Mouse (Mus musculus): ENCODE results near the gene Angptl6.
A peak's percentile ranks its signal among the peaks of the same experiment; 100 is the strongest.

The Angptl6 gene

DNA sequence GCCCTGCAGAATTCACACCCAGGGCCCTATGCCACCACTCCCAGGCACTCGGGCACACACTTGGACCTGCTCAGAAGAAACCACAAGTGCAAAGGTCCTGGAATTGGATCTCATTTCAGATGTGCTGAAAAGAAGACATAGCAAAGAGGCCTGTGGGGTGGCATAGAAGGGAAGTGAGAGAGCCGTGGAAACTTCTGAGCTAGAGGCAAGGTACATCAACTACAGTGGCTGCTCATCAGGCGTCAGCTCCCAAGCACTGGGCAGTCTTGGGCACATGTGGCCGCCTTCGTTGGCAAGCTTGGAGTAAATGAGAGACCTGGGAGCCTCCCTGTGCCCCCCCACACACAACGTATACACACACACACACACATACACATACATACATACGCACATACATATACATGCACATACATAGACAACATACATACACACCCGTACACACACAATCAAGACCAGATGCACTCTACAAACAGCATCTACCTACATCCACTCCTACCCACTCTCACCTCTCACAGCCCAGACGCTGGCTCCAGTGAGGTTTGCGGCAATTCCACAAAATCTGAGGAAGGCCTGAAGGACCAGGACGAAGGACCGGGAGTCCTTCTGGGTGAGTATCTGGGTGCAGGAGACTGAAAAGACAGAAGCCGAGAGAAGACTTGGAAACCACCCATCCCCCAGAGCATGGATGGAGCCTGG lies at the start of gene Angptl6:
Gene Angptl6, minus strand, starts transcription at position 631 of the 696 bp plus-strand sequence.
- peak; percentile 30 to 53 for DNase-seq (ENCODE audit: low spot score in 2 of 2)

DNA sequence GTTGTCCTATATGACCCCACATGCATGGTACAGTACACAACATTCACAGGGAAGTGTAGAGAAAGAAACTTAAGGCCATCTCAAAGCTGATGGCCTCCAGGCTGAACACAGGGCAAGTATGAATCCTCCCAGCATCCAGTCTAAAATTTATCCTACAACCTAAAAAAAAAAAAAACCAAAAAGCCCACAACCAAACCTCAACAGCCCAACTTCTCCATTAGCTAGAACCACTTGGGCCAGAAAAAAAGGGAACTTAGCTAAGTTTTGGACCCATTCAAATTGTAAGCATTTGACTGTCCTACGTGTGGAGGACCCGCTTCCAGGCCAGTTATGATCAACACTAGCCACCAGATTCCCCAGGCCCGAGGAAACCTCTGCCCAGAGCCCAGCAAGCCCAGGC lies 43.7 kb upstream of the Angptl6 start:
- DNase-seq (ENCODE audit: low spot score in 2 of 2): no peak

DNA sequence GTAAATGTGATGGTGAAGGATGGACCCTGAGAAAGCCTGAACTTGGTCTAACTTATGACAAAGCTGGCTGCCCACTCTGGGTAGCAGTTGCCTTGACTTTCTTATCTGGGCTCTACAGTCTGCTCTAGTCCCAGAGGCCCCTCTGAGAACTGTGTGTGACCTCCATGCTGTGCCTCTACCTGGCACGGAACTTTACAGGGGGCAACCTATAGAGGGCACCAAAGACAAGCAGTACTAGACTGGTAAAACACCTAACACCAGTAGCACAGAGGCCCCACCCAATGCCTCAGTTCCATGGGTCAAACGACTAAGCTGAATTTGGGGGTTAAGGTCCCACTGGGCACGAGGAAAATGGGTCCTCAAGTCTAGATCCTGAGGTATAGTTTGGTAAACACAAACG lies 36.6 kb upstream of the Angptl6 start:
- no peak for DNase-seq (ENCODE audit: low spot score in 2 of 2)

DNA sequence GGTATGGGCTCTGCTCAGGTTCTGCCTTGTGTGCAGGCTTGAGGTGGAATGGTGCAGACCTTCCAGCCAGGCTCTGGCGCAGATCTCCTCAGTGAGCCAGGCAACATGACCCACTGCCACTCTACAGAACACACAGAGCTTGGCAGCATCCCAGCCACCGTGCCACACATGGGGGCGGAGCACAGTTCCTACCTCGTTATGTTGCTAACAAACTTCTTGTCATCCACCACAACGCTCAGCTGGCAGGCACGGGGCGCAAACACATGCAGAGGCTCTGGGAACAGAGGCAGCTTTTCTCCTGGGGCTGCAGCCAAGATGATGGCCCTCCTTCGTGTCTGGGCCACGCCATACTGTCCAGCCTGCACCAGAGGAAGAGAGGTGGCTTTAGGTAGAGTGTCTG lies 30.4 kb upstream of the Angptl6 start:
- no peak for DNase-seq (ENCODE audit: low spot score in 2 of 2)

DNA sequence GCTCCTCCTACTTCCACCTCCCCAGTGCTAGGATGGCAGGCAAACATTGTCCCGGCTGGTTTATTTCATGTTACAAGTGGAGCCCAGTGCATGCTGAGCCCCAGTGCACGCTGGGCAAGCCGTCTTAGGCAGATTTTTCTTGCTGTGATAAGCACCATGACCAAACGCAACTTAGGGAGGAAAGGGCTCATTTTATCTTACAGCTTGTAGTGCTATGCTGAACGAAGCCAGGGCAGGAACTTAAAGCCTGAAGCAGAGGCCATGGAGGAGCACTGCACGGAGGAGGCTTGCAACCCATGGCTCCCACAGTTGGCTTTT lies 22.6 kb upstream of the Angptl6 start:
- DNase-seq (ENCODE audit: low spot score in 2 of 2): no peak

DNA sequence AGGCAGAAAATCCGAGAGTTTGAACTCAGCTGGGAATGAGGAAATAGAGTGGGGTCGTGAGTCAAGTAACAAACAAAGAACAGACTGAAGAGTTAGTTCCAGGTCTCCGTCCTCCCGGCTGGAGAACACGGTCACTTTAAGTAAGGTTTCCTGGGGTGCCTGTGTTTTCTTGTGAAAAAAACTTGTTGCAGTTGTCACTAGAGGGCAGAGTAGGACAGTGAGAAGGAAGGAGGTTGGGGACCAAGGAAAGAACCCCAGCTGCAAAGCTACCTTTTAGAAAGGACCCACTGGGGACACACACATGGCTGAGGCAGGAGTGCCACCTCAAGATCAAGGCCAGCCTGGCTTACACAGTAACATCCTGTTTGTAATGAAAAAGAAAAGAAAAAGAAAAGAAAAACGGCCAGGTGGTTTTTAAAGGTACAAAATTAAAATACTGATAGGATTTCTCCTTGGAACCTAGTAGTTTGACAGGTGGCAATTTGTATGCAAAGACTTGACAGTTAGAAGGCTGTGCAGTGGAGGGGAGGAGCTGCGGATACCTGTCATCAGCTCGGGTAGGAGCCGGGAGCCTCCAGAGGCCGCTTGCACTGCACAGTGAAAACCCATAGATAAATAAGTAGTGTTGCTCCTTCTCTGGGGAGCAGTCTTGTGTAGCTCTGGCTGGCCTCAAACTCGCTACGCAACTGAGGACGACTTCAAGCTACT lies 22.1 kb upstream of the Angptl6 start:
- no peak for DNase-seq (ENCODE audit: low spot score in 2 of 2)

DNA sequence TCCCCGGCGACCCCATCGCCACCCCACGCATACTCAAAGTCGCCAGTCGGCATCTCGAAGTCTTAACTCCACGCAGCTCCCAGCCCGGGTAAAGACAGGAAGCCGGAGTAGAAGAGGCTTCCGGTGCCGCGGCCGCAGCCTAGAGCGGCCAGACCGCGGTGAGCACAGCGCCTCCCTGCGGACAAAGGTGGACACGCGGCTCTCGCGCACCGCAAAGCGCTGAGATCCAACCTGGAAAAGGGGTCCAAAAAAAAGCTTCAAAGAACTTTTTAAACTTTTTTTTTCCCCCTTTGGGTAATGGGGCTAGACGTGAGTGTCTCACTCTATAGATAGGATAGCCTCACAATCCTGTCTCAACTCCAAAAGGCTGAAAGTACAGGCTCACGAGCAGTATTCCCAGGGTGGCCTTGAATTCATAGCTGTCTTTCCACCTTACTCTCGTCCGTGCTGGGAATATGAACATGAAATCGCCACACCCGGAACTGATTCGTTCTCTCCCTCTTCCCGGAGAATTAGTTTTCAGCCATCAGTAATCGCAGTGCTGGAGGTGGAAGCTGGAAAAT lies 19.1 kb upstream of the Angptl6 start, which contains the start of gene Eif3g:
Gene Eif3g, minus strand, starts transcription at position 113 of the 563 bp plus-strand sequence.
- DNase-seq (ENCODE audit: low spot score in 2 of 2): peak; percentile 88 to 91

DNA sequence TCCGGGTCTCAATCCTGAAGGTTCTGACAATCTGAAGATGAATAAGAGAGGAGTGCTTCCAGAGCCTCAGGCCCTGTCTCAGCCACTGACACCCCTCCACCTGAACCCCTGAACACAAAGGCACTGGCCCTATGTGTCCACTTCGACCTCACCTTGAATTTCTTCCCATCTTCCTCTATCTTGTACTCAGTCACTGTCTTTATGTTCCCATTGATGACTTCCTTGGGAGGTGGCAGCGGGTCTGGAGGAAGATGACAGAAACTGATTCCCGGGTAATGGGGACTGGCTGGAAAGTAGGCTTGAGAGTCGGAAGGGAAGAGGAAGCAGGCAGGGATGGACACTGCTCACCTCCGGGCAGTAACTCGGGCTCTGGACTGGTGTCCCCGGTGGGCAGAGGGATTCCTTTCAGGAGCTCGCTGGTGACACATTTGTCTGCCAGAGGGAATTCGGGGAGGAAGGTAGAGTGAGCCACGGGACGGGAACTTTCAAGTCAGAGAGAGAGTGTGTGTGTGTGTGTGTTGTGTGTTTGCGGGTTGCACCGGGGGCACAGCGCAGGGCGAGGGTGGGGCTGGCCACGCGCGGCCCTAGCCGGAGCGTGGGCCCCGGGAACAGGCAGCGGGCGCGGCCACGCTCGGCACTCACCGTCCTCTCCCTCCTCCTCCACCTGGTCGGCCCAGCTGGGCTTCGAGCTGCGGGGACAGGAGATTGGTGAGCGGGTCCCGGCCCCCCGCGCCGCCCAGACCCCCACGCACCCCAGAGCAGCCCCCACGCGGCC lies 18.4 kb upstream of the Angptl6 start:
- DNase-seq (ENCODE audit: low spot score in 2 of 2): peak in 1 of 2 experiments; percentile 14

DNA sequence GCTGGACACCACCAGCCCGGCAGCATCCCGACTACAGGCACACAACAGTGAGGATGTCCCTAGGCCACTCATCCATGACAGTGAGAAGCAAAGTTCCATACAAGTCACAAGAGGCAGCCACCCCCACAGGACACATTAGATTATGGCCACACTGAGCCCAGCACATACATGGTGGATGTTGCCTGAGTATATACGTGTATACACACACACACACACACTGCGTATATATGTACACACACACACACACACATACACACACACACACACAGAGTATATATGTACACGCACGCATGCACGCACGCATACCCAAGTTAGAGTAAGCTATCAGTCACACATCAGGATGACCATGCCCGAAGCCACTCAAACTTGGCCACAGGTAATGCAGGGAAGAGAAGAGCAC lies 15.9 kb upstream of the Angptl6 start:
- peak in 1 of 2 experiments; percentile 14 for DNase-seq (ENCODE audit: low spot score in 2 of 2)

DNA sequence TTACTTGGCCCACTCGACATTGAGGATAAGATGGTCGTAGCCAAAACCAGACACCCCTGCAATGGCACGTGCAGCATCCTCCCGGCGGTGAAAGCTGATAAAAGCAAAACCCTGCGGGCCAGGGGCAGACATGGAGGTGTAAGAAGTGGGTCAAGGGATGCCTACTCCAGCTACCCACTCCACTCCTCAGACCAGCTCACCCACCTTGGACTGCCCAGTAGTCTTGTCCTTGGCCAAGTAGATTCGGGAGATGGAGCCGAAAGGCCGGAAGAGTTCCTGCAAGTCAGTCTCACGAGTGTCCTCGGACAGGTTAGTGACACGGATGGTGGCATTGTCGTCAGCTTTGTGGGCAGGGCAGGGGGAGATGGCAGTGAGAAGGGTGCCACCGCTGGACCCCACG lies 15.1 kb upstream of the Angptl6 start:
- peak in 1 of 2 experiments; percentile 23 for DNase-seq (ENCODE audit: low spot score in 2 of 2)

DNA sequence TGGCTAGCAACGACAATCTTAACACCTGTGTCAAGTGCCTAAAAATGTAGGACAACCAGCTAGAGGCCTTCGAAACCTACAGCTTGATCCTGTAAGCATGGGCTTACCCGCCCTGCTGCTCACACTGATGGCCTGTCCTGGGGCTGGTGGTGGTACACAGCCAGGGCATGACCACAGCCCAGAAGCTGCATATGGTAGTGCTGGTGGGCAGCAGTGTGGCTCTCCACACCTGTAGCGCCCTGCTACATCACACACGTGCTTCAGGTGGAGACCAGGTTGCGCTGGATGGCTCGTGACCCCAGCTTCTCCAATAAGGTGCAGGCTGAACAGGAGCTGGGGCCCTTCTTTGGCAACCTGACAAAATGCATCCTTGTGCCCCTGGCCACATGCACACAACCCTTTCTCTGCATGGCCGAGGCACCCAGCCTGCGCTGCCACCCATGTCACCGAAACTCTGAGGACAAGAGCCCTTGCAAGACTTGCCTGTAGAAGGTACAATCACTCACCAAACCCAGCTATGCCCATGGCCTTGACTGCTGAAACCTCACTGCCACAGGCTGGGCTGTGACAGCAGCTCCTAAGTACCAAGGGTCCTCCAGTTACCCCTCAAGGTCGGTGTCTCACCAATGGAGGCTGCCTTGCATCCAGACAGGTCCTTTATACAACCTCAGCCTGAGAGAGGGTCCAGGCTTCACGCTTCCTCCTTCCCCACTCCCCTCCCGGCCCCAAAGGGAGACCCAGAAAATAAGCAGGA lies 14.2 kb upstream of the Angptl6 start:
- DNase-seq (ENCODE audit: low spot score in 2 of 2): peak in 1 of 2 experiments; percentile 25

DNA sequence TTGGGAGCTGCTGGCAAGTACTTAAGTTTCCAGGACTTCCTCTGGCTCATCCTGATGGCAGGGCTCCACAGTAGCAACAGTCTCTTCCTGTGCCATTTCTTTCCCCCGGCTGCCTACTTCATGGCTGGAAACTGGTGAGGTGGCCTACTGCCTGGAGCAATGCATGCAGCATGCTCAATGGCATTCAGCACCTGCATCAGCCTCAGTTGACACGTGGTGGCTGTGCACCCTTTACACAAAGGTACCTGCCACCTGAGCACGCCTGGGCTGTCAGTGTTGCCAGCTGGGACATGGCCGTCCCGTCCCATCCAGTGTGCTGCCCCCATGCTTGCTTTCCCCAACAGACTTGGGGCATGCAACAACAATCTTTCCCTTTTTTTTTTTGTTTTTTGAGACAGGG lies 13.5 kb upstream of the Angptl6 start:
- peak in 1 of 2 experiments; percentile 23 for DNase-seq (ENCODE audit: low spot score in 2 of 2)

DNA sequence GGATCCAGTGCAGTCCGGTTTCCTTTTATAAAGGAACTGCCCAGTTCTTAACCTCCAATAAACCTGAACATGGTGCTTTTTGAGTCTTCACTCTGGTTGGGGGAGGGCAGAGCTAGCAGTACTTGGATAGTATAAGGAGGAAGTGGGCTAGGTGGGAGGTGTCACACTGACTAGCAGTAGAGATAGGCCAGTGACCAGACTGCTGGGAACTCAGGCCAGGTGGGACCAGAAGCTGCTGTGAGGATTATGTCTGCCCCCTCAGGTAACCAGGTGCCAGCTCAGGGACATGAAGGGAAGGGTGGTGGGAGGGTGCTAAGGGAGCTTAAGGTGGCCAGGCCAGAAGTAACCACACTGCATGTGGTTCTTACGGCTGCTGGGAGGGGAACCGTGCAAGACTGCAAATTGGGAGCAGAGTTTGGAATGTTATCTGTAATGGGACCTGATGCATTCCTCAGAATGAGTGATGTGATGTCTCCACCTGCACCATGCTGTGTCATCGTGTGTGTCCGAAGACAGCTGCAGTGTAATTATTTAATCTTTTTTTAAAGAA lies 12.7 kb upstream of the Angptl6 start:
- peak in 1 of 2 experiments; percentile 20 for DNase-seq (ENCODE audit: low spot score in 2 of 2)

DNA sequence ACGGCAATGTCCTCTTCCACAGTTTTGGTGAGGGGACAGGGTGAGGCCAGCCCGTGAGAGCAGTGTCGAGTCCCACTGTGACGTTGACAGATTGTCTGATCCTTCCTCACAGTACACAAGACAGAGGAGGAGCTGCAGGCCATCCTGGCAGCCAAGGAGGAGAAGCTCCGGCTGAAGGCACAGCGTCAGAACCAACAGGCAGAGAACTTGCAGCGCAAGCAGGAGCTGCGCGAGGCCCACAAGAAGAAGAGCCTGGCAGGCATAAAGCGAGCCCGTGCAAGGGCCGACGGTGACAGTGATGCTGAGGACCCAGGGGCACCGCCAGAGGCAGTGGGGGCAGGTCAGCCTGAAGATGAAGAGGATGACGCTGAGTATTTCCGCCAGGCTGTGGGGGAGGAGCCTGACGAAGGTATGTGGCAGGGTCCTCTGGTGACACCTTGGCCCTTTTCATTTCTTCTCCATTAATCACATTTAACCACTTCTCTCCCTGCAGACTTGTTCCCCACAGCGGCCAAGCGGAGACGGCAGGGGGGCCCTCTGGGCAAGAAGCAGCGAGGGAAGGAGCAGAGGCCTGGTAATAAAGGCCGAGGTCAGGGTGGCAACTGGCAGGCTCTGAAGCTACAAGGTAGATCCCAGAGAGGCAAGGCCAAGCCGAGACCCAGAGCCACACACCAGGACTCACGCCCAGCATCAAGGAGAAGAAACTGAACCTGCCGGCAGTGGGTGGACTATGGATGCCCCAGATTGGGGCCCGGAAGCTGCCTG lies 12.0 kb upstream of the Angptl6 start:
- DNase-seq (ENCODE audit: low spot score in 2 of 2): peak in 1 of 2 experiments; percentile 25

DNA sequence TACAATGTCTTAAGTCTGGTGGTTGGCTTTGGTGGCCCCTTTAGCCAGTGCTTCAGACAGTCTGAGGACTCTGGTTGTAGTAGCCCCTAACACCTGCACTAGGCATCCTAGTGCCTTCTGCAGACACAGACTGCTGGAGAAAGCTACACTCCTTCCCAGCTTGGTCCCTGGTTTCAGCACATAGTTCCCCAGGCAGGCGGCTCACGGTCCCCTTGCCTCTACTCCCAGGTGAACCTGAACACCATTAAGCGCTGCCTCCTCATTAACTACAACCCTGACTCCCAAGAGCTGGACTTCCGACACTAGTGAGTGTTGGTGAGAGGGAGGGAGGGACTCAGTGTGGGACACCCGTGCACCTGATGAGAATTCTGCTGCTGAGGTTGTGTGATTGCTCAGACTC lies 10.9 kb upstream of the Angptl6 start:
- DNase-seq (ENCODE audit: low spot score in 2 of 2): peak in 1 of 2 experiments; percentile 17

DNA sequence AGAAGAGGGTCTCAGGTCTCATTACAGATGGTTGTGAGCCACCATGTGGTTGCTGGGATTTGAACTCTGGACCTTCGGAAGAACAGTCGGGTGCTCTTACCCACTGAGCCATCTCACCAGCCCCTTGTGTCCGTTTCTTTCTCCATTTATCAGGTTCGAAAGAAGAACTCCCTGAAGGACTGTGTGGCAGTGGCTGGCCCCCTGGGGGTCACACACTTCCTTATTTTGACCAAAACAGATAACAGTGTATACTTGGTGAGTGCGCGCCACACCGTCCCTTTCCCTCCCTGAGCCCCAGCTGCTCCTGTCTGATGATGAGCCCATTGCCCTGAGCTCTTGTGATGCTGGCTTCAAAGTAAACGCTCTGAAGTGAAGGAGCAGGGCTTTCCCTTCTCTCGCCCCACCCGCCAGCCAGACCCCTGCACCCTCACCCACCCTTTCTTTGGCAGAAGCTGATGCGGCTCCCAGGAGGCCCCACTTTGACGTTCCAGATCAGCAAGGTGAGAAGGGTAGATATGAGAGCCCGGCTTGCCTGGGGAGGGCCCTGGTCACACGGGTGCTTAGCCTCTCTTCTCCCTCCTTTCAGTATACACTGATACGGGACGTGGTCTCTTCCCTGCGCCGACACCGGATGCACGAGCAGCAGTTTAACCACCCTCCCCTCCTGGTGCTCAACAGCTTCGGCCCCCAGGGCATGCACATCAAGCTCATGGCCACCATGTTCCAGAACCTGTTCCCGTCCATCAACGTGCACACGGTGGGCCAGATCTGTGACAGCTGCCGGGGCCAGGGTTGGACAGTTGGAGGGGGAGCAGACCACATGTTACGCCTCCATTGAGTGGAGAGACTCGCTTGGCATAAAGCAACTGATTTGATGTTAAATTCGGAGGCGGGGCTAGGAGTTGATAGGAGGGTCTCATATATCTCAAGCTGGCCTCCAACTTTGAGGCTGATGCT lies 9.9 kb upstream of the Angptl6 start:
- DNase-seq (ENCODE audit: low spot score in 2 of 2): peak in 1 of 2 experiments; percentile 28

DNA sequence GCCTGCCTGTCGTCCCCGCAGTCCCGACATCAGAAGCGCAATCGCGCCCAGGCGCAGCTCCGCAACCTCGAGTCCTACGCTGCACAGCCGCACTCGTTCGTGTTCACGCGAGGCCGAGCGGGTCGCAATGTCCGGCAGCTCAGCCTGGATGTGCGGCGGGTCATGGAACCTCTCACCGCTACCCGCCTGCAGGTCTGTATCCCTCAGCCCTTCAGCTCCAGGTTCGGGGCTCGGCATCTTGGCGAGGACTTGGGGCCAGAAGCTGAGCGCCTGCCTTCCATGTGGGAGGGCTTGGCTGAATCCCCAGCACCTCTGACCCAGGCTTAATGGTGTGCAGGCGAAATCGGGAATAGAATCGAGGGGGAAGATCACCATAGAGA lies 8.8 kb upstream of the Angptl6 start:
- no peak for DNase-seq (ENCODE audit: low spot score in 2 of 2)

DNA sequence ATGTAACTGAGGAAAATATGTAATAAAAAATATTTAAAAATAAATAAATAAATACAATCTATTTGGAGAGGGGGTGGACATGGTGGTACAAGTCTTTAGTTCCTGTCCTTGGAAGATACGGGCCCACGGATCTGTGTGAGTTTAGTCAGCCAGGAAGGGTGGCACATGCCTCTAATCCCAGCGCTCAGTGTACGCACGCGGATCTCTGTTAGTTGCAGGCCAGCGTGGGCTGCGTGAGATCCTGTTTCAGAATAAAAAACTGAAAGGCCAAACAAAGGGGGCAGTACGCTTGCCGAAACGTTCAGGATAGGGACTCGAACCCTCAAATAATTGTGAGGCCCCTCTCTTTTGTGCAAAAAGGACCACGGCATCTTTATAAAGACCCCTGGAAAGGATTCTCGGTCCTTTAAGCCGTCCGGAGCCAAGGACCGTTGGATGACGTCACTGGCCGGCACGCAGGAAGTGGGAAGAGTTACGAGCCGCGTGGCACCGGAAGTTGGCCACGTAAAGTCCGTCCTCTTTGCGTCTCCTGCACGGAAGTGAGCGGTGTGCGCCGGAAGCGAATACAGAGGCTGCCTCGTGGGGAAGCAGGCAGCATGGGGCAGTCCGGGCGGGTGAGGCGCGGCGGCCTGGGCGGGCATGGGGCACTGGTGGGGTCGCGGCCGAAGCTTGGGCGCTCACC lies 8.3 kb upstream of the Angptl6 start, which contains the start of gene Ppan:
Gene Ppan, plus strand, starts transcription at position 472 of the 682 bp plus-strand sequence.
- DNase-seq (ENCODE audit: low spot score in 2 of 2): peak; percentile 98

DNA sequence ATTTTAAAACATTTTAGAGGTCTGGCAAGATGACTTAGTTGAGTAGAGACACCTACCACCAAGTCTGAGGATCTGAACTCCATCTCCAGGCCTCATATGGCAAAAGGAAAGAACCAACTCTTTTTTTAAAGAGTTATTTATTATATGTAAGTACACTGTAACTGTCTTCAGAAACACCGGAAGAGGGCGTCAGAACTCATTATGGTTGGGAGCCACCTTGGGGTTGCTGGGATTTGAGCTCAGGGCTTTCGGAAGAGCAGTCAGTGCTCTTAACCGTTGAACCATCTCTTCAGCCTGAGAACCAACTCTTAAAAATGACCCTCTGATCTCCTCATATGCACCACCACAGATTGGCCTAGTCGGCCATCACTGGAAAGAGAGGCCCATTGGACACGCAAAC lies 7.7 kb upstream of the Angptl6 start:
- DNase-seq (ENCODE audit: low spot score in 2 of 2): no peak

Data from right cerebral cortex, postnatal 10 days (tissue).